8 mouse cellular contexts compared by ENCODE assay signal in the genomic region with DNA sequence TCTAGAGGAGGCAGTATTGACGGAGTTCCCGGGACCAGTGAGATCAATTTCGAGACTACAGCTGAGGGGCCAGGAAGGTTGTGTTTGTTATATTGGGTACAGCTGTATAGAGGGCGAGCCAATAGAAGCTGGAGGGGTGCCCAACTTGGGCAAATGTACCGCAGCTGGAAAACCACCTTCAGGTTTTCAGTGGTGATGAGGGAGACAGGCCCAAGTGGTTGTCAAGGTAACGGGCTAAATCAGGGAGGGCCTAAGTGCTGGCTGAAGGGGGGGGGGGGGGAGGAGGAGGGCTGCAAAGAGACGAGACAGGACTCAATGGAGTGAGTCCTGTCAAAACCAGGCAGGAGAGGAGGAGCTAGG. TPM values are rescaled to one million over a fixed set of nuclear protein-coding genes. Genes with fewer than 3 reads are reported as not detected.
DNase-seq lines count a peak whose midpoint lies in the region; ATAC-seq lines count a peak whose summit lies in the region.

No protein-coding gene starts in this region.

- H3K27me3 ChIP-seq in embryonic facial prominence, embryonic 14.5 days (replicated peaks; ENCODE audit: control insufficient read depth, insufficient read depth, low read length) = no peaks in the 10 kb centered on the region
- no peaks in the 10 kb centered on the region for H3K27me3 ChIP-seq in hindbrain, embryonic 16.5 days (replicated peaks; ENCODE audit: control insufficient read depth, insufficient read depth, low read length)
- H3K27me3 ChIP-seq in neural tube, embryonic 13.5 days = no peaks in the 10 kb centered on the region

- peak overlapping the region; percentile 12 for H3K4me3 ChIP-seq in embryonic facial prominence, embryonic 14.5 days (ENCODE audit: low read depth, low read length)
- H3K4me3 ChIP-seq in hindbrain, embryonic 16.5 days (ENCODE audit: low read length) = peak overlapping the region; percentile 7
- peak overlapping the region; percentile 95 for H3K4me3 ChIP-seq in neural tube, embryonic 13.5 days

- H3K4me1 ChIP-seq in embryonic facial prominence, embryonic 14.5 days (ENCODE audit: control insufficient read depth, insufficient read depth, low read length) = peaks cover 59% of the 10 kb centered on the region
- H3K4me1 ChIP-seq in hindbrain, embryonic 16.5 days (ENCODE audit: control insufficient read depth, insufficient read depth, low read depth, low read length) = peaks cover 59% of the 10 kb centered on the region
- peaks cover 73% of the 10 kb centered on the region for H3K4me1 ChIP-seq in neural tube, embryonic 13.5 days (replicated peaks)

- DNase-seq in left cerebral cortex, postnatal 10 days (ENCODE audit: extremely low spot score in 1 of 2, low spot score in 2 of 2) = peak; percentile 53 to 57
- no peak for DNase-seq in left cerebral cortex, adult 9 months (ENCODE audit: low spot score in 2 of 2)
- DNase-seq in embryonic facial prominence, embryonic 14.5 days (ENCODE audit: low spot score) = peak; percentile 87
- no peak for DNase-seq in frontal cortex, postnatal 25 days (ENCODE audit: low spot score in 2 of 2)
- DNase-seq in adrenal gland, postnatal 10 days = no peak
- no peak for DNase-seq in adrenal gland, adult 18-20 months (ENCODE audit: low spot score in 2 of 2)

- peak overlapping the region; percentile 100 for H3K4me2 ChIP-seq in embryonic facial prominence, embryonic 14.5 days (ENCODE audit: low read depth, low read length)
- peak overlapping the region; percentile 34 for H3K4me2 ChIP-seq in hindbrain, embryonic 16.5 days (ENCODE audit: low read length)
- H3K4me2 ChIP-seq in neural tube, embryonic 13.5 days = peak overlapping the region; percentile 100

- peak overlapping the region; percentile 100 for H3K27ac ChIP-seq in embryonic facial prominence, embryonic 14.5 days (replicated peaks; ENCODE audit: low read depth, low read length)
- H3K27ac ChIP-seq in hindbrain, embryonic 16.5 days (ENCODE audit: low read depth, low read length) = peak overlapping the region; percentile 73
- peak overlapping the region; percentile 100 for H3K27ac ChIP-seq in neural tube, embryonic 13.5 days (replicated peaks)

- H3K9ac ChIP-seq in embryonic facial prominence, embryonic 14.5 days (ENCODE audit: low read depth, low read length) = no peak overlapping the region
- no peak overlapping the region for H3K9ac ChIP-seq in hindbrain, embryonic 16.5 days (ENCODE audit: low read depth, low read length)
- H3K9ac ChIP-seq in neural tube, embryonic 13.5 days = peak overlapping the region; percentile 100

- 8% methylated on average over 7 of the region's 7 CpGs for WGBS in embryonic facial prominence, embryonic 14.5 days
- WGBS in hindbrain, embryonic 16.5 days = 8% methylated on average over 7 of the region's 7 CpGs
- 11% methylated on average over 7 of the region's 7 CpGs for WGBS in neural tube, embryonic 13.5 days

- intact Hi-C loops in left cerebral cortex, postnatal 10 days (cut with DNase I) = loop anchor here (2.0 to 5.0 kb wide), 2 partner anchors 15 to 71 kb away; no protein-coding TSS in a partner anchor

- peak; percentile 4; the same call in 1 of the 2 replicates for ATAC-seq in embryonic facial prominence, embryonic 14.5 days (ENCODE audit: low read depth)
- ATAC-seq in hindbrain, embryonic 16.5 days = no peak
- ATAC-seq in neural tube, embryonic 13.5 days (ENCODE audit: low read depth) = no peak

- H3K36me3 ChIP-seq in embryonic facial prominence, embryonic 14.5 days (ENCODE audit: control insufficient read depth, insufficient read depth, low read length) = peaks cover 20% of the 10 kb centered on the region; the same call in 1 of the 2 replicates
- H3K36me3 ChIP-seq in hindbrain, embryonic 16.5 days (ENCODE audit: control insufficient read depth, insufficient read depth, low read length) = no peaks in the 10 kb centered on the region
- peaks cover 52% of the 10 kb centered on the region for H3K36me3 ChIP-seq in neural tube, embryonic 13.5 days

- H3K9me3 ChIP-seq in embryonic facial prominence, embryonic 14.5 days (ENCODE audit: control insufficient read depth, low read length) = no peaks in the 10 kb centered on the region
- no peaks in the 10 kb centered on the region for H3K9me3 ChIP-seq in hindbrain, embryonic 16.5 days (ENCODE audit: control insufficient read depth, low read length)
- H3K9me3 ChIP-seq in neural tube, embryonic 13.5 days = no peaks in the 10 kb centered on the region

RNA-seq across cellular contexts. Expression of a gene that starts 1.3 kb away (rescaled TPM):
- 10 to 100 TPM; 56.0 to 56.7 TPM for total RNA-seq in left cerebral cortex, postnatal 10 days (2021)
- 4.1 and 5.2 TPM in 2 replicates for polyA plus RNA-seq in embryonic facial prominence, embryonic 14.5 days (2014; fragmentation: Nextera tagmentation; extraction: Ambion mirVana)
- polyA plus RNA-seq in hindbrain, embryonic 16.5 days (2015; fragmentation: Nextera tagmentation; extraction: Ambion mirVana) = 26.6 and 29.7 TPM in 2 replicates
- 4.2 and 4.4 TPM in 2 replicates for polyA plus RNA-seq in neural tube, embryonic 13.5 days (2015; fragmentation: Nextera tagmentation; extraction: Ambion mirVana)
- total RNA-seq in adrenal gland, postnatal 10 days (2021) = 1 to 10 TPM; 1.6 to 1.8 TPM
- 1 to 10 TPM in 1 of 2 experiments, under 1 TPM in 1; 0.66 to 1.2 TPM for total RNA-seq in adrenal gland, adult 18-20 months (2021)

RNA-seq across cellular contexts. Expression of a gene that starts 8.2 kb away (rescaled TPM):
- 10 to 100 TPM; 30.3 to 32.6 TPM for total RNA-seq in left cerebral cortex, postnatal 10 days (2021)
- 9.8 and 9.9 TPM in 2 replicates for polyA plus RNA-seq in embryonic facial prominence, embryonic 14.5 days (2014; fragmentation: Nextera tagmentation; extraction: Ambion mirVana)
- polyA plus RNA-seq in hindbrain, embryonic 16.5 days (2015; fragmentation: Nextera tagmentation; extraction: Ambion mirVana) = 9.5 and 9.8 TPM in 2 replicates
- polyA plus RNA-seq in neural tube, embryonic 13.5 days (2015; fragmentation: Nextera tagmentation; extraction: Ambion mirVana) = 11.5 and 13.1 TPM in 2 replicates
- 10 to 100 TPM; 19.5 to 27.4 TPM for total RNA-seq in adrenal gland, postnatal 10 days (2021)
- 10 to 100 TPM; 19.1 to 25.8 TPM for total RNA-seq in adrenal gland, adult 18-20 months (2021)

RNA-seq across cellular contexts. Expression of a gene that starts 35.4 kb away (rescaled TPM):
- 10 to 100 TPM; 37.9 to 38.9 TPM for total RNA-seq in left cerebral cortex, postnatal 10 days (2021)
- 49.5 and 58.1 TPM in 2 replicates for polyA plus RNA-seq in embryonic facial prominence, embryonic 14.5 days (2014; fragmentation: Nextera tagmentation; extraction: Ambion mirVana)
- 77.2 and 89.4 TPM in 2 replicates for polyA plus RNA-seq in hindbrain, embryonic 16.5 days (2015; fragmentation: Nextera tagmentation; extraction: Ambion mirVana)
- 66.9 and 67.9 TPM in 2 replicates for polyA plus RNA-seq in neural tube, embryonic 13.5 days (2015; fragmentation: Nextera tagmentation; extraction: Ambion mirVana)
- 10 to 100 TPM; 29.0 to 29.4 TPM for total RNA-seq in adrenal gland, postnatal 10 days (2021)
- total RNA-seq in adrenal gland, adult 18-20 months (2021) = 10 to 100 TPM; 20.7 to 21.1 TPM

RNA-seq across cellular contexts. Expression of a gene that starts 48.8 kb away (rescaled TPM):
- total RNA-seq in left cerebral cortex, postnatal 10 days (2021) = not detected
- polyA plus RNA-seq in embryonic facial prominence, embryonic 14.5 days (2014; fragmentation: Nextera tagmentation; extraction: Ambion mirVana) = not detected in 2 replicates
- not detected in 2 replicates for polyA plus RNA-seq in hindbrain, embryonic 16.5 days (2015; fragmentation: Nextera tagmentation; extraction: Ambion mirVana)
- polyA plus RNA-seq in neural tube, embryonic 13.5 days (2015; fragmentation: Nextera tagmentation; extraction: Ambion mirVana) = not detected in 2 replicates
- total RNA-seq in adrenal gland, postnatal 10 days (2021) = 100 to 1,000 TPM in 1 of 2 experiments, 10 to 100 TPM in 1; 65.8 to 142 TPM
- total RNA-seq in adrenal gland, adult 18-20 months (2021) = 1 to 10 TPM; 1.2 to 3.6 TPM

Comparison
In these comparisons a context has a peak if more than half of its experiments do, and no peak if none do; other contexts are left out.
1. DNase-seq: peak in left cerebral cortex, postnatal 10 days (2 of 2) and embryonic facial prominence, embryonic 14.5 days (single experiment); none in left cerebral cortex, adult 9 months (0 of 2), frontal cortex, postnatal 25 days (0 of 2), adrenal gland, postnatal 10 days (single experiment) and adrenal gland, adult 18-20 months (0 of 2).
2. H3K4me2 ChIP-seq: peak in every context shown above with its lines; median percentile 100 in embryonic facial prominence, embryonic 14.5 days; 100 in neural tube, embryonic 13.5 days; 34 in hindbrain, embryonic 16.5 days.
3. H3K4me3 ChIP-seq: peak in every context shown above with its lines; median percentile 95 in neural tube, embryonic 13.5 days; 12 in embryonic facial prominence, embryonic 14.5 days; 7 in hindbrain, embryonic 16.5 days.
4. RNA of a gene that starts 1.3 kb away (total RNA-seq): 56.0 to 56.7 TPM in left cerebral cortex, postnatal 10 days; 1.6 to 1.8 TPM in adrenal gland, postnatal 10 days and 0.66 to 1.2 TPM in adrenal gland, adult 18-20 months; every median in the first group is over 10 times any median in the second.
5. Peak in every context shown above with its lines, with median percentiles within 50 percentile points of each other: H3K27ac ChIP-seq.